Mouse (Mus musculus) cerebellum, adult 9-10 months (tissue): ENCODE measurements around the gene Aqp5.
A peak's percentile ranks its signal among the peaks of the same experiment; 100 is the strongest.

Source experiments
- DNase-seq: peaks from one replicate; pipeline ENCODE4 v3.0.0; 2022

The Aqp5 gene

GRCm38 (mm10) chr15:99590429-99591084, at the start of gene Aqp5:
TSS of gene Aqp5 (plus strand) at chr15:99590782.
- DNase-seq: no peak

GRCm38 (mm10) chr15:99544047-99544446, 46.5 kb upstream of the Aqp5 start:
- DNase-seq: no peak

GRCm38 (mm10) chr15:99546596-99546995, 44.0 kb upstream of the Aqp5 start:
- DNase-seq: no peak

- no peak for DNase-seq
Observed at GRCm38 (mm10) chr15:99547732-99548131, 42.9 kb upstream of the Aqp5 start.

- DNase-seq: no peak
Observed at GRCm38 (mm10) chr15:99549901-99550300, 40.7 kb upstream of the Aqp5 start.

GRCm38 (mm10) chr15:99553767-99554166, 36.8 kb upstream of the Aqp5 start:
- DNase-seq: no peak

- no peak for DNase-seq
Observed at GRCm38 (mm10) chr15:99558947-99559346, 31.6 kb upstream of the Aqp5 start.

- DNase-seq: no peak
Observed at GRCm38 (mm10) chr15:99560246-99560645, 30.3 kb upstream of the Aqp5 start.

- no peak for DNase-seq
Observed at GRCm38 (mm10) chr15:99567371-99567770, 23.2 kb upstream of the Aqp5 start.

- DNase-seq: no peak
Observed at GRCm38 (mm10) chr15:99568682-99569081, 21.9 kb upstream of the Aqp5 start.

GRCm38 (mm10) chr15:99569123-99569522, 21.5 kb upstream of the Aqp5 start:
- no peak for DNase-seq

GRCm38 (mm10) chr15:99578802-99579485, 11.6 kb upstream of the Aqp5 start, which contains the start of gene Aqp2:
TSS of gene Aqp2 (plus strand) at chr15:99579055.
- peak; percentile 54 for DNase-seq

- DNase-seq: no peak
Observed at GRCm38 (mm10) chr15:99583463-99584344, 6.9 kb upstream of the Aqp5 start.

GRCm38 (mm10) chr15:99584407-99585202, 6.0 kb upstream of the Aqp5 start:
- DNase-seq: peak; percentile 11

- no peak for DNase-seq
Observed at GRCm38 (mm10) chr15:99585741-99586140, 4.8 kb upstream of the Aqp5 start.

GRCm38 (mm10) chr15:99586525-99586924, 4.1 kb upstream of the Aqp5 start:
- no peak for DNase-seq

- no peak for DNase-seq
Observed at GRCm38 (mm10) chr15:99589237-99589636, 1.3 kb upstream of the Aqp5 start.

GRCm38 (mm10) chr15:99589704-99590103, 878 bp upstream of the Aqp5 start:
- DNase-seq: no peak

- DNase-seq: peak; percentile 47
Observed at GRCm38 (mm10) chr15:99592177-99592576, 1.6 kb downstream of the Aqp5 start.

- no peak for DNase-seq
Observed at GRCm38 (mm10) chr15:99592877-99593276, 2.3 kb downstream of the Aqp5 start.

- peak; percentile 39 for DNase-seq
Observed at GRCm38 (mm10) chr15:99594951-99595350, 4.4 kb downstream of the Aqp5 start.

GRCm38 (mm10) chr15:99596056-99596687, 5.6 kb downstream of the Aqp5 start:
- DNase-seq: peak; percentile 98
